Mouse (Mus musculus): ENCODE results near the gene Parp11. TPM values are rescaled to one million over a fixed set of nuclear protein-coding genes. Genes with fewer than 3 reads are reported as not detected.
A peak's percentile ranks its signal among the peaks of the same experiment; 100 is the strongest.

Parp11 gene
- polyA plus RNA-seq, 1 experiment from 2014 or later: 10.6 TPM

DNA sequence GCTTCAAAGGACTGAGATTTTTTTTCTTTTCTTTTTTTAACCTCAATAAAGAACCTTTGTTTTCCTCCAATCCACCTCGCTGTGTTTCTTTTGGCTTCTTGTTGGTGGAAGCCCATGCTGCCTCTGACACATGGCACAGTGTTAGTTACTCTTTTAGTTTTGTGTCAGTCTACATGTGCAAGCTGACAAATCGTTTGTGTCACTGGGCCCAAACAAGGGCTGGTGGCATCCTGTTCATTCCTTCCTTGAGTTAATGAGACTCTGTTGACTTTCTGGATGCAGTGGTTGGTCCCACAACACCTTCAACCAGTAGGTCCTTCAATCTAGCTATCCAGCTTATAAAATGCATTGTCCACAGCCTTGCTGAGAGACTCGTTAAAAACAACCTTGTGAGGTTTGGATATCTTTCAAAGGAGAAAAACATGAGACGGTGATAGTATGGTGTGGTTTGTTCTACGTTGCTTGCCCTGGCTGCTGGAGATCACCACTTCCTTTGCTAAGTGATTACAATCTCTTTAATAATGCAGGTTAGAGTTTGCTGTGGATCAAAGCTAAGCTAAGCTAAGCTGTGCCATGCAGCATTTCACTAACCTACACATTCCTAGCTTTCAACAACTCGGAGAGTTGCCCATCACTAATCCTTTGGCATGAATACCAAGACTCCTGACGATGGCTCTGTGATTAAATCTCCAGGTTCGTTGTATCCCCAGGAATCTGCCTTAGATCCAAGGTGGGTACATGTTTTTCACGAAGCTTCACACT lies 12.6 kb upstream of the Parp11 start:
- no peak overlapping the region for H3K4me3 ChIP-seq (ENCODE audit: low read depth, low read length)
- no peak overlapping the region for H3K27ac ChIP-seq (ENCODE audit: low read length)
- DNase-seq (ENCODE audit: low spot score) (no peak), ATAC-seq (no peak)
- TF ChIP-seq EP300 (IDR thresholded peaks at IDR 0.05) (no peak), CTCF (IDR thresholded peaks at IDR 0.05) (no peak)
- no peaks in the 10 kb centered on the region for H3K36me3 ChIP-seq (ENCODE audit: insufficient read depth, low read length)
- H3K9ac ChIP-seq (replicated peaks; ENCODE audit: low read depth): no peak overlapping the region
- H3K4me1 ChIP-seq (ENCODE audit: insufficient read depth, low read depth, low read length): no peaks in the 10 kb centered on the region
- H3K27me3 ChIP-seq (replicated peaks; ENCODE audit: insufficient read depth, low read length): no peaks in the 10 kb centered on the region
- WGBS: 74% methylated on average over 9 of the region's 9 CpGs
- no peaks in the 10 kb centered on the region for H3K9me3 ChIP-seq (ENCODE audit: low read length)
- no peak overlapping the region for H3K4me2 ChIP-seq (replicated peaks; ENCODE audit: low read depth, low read length)

DNA sequence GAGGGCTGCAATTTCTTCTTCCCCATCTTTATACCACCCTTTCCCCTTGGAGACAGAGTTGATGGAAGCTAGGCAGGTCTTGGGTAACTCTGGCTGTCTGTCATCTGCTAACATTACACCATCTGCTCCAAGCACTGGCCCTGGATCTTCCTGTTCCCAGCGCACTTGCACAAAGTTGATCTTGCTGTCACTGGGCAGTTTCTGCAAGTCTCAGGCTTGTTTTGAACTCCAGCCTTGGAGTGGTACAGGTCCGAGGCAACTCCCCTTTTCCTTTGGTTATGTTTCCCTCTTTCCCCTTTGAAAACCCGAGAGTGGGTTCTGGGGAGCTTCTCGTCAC lies 12.0 kb upstream of the Parp11 start:
- Histone ChIP-seq H3K9me3 (ENCODE audit: low read length) (no peaks in the 10 kb centered on the region), H3K27ac (ENCODE audit: low read length) (no peak overlapping the region), H3K4me1 (ENCODE audit: insufficient read depth, low read depth, low read length) (no peaks in the 10 kb centered on the region), H3K4me3 (ENCODE audit: low read depth, low read length) (no peak overlapping the region), H3K9ac (replicated peaks; ENCODE audit: low read depth) (no peak overlapping the region), H3K4me2 (replicated peaks; ENCODE audit: low read depth, low read length) (no peak overlapping the region), H3K27me3 (replicated peaks; ENCODE audit: insufficient read depth, low read length) (no peaks in the 10 kb centered on the region), H3K36me3 (ENCODE audit: insufficient read depth, low read length) (no peaks in the 10 kb centered on the region)
- DNase-seq (ENCODE audit: low spot score) (no peak), ATAC-seq (no peak)
- TF ChIP-seq EP300 (IDR thresholded peaks at IDR 0.05) (no peak), CTCF (IDR thresholded peaks at IDR 0.05) (no peak)
- WGBS: 83% methylated on average over 4 of the region's 4 CpGs

DNA sequence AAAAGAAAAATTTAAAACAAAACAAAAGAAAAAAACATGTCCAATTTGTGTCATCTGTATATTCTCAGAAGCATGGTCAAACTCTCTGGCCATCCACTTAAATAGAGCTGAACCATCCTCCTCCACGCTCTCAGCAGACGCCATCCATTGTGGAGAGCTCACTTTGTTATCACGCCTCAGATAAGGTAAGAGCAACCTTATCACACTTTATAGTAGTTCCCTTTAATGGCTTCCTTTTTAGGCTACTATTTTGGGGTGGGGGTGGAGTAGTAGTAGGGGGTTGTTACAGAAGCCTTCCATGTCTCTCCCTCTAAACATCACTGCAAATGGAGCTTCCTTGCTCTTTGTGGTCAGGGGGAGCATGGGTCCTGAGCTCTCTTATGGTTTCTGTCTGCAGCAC lies 7.6 kb upstream of the Parp11 start:
- DNase-seq (ENCODE audit: low spot score): no peak
- no peak overlapping the region for H3K4me2 ChIP-seq (replicated peaks; ENCODE audit: low read depth, low read length)
- ATAC-seq: no peak
- no peaks in the 10 kb centered on the region for H3K36me3 ChIP-seq (ENCODE audit: insufficient read depth, low read length)
- no peak for TF ChIP-seq EP300 (IDR thresholded peaks at IDR 0.05)
- TF ChIP-seq CTCF (IDR thresholded peaks at IDR 0.05): no peak
- no peaks in the 10 kb centered on the region; the same call in 1 of the 2 replicates for H3K27me3 ChIP-seq (replicated peaks; ENCODE audit: insufficient read depth, low read length)
- 50% methylated on average over 3 of the region's 3 CpGs for WGBS
- no peaks in the 10 kb centered on the region for H3K9me3 ChIP-seq (ENCODE audit: low read length)
- no peaks in the 10 kb centered on the region for H3K4me1 ChIP-seq (ENCODE audit: insufficient read depth, low read depth, low read length)
- no peak overlapping the region for H3K27ac ChIP-seq (ENCODE audit: low read length)
- H3K9ac ChIP-seq (replicated peaks; ENCODE audit: low read depth): no peak overlapping the region
- no peak overlapping the region for H3K4me3 ChIP-seq (ENCODE audit: low read depth, low read length)

DNA sequence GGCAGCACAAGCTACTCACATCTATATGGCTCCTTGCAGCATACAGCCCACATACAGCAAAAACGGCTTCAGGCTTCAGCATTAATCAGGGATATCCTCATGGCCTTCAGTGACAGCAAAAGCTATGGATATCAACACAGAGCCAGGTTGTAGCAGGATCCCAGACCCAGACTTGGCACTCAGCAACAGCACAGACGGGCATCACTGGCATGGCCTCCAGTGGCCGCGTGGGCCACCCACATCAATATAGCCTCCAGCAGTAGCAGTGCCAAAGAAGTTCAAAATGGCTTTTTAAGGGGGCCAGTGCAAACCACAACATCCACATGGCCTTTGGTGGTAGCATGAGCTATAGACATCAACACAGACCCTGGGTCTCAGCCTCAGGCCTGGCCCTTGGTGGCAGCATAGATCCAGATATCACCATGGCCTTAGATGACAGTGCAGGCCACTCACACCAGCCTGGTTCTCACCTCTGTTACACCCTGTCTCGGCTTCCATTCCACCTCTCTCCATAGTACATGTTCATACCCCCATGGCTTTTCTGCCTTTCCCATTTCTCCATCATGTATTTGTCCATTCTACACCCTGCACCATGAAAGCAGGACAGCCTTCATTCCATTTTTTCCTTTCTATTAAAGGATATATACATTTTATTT lies 7.0 kb upstream of the Parp11 start:
- Histone ChIP-seq H3K9ac (replicated peaks; ENCODE audit: low read depth) (no peak overlapping the region), H3K27ac (ENCODE audit: low read length) (no peak overlapping the region), H3K4me2 (replicated peaks; ENCODE audit: low read depth, low read length) (no peak overlapping the region), H3K27me3 (replicated peaks; ENCODE audit: insufficient read depth, low read length) (no peaks in the 10 kb centered on the region; the same call in 1 of the 2 replicates), H3K4me3 (ENCODE audit: low read depth, low read length) (no peak overlapping the region), H3K4me1 (ENCODE audit: insufficient read depth, low read depth, low read length) (no peaks in the 10 kb centered on the region), H3K36me3 (ENCODE audit: insufficient read depth, low read length) (no peaks in the 10 kb centered on the region), H3K9me3 (ENCODE audit: low read length) (no peaks in the 10 kb centered on the region)
- no peak for DNase-seq (ENCODE audit: low spot score)
- ATAC-seq: no peak
- no peak for TF ChIP-seq CTCF (IDR thresholded peaks at IDR 0.05)
- TF ChIP-seq EP300 (IDR thresholded peaks at IDR 0.05): no peak
- 81% methylated on average over 5 of the region's 5 CpGs for WGBS

DNA sequence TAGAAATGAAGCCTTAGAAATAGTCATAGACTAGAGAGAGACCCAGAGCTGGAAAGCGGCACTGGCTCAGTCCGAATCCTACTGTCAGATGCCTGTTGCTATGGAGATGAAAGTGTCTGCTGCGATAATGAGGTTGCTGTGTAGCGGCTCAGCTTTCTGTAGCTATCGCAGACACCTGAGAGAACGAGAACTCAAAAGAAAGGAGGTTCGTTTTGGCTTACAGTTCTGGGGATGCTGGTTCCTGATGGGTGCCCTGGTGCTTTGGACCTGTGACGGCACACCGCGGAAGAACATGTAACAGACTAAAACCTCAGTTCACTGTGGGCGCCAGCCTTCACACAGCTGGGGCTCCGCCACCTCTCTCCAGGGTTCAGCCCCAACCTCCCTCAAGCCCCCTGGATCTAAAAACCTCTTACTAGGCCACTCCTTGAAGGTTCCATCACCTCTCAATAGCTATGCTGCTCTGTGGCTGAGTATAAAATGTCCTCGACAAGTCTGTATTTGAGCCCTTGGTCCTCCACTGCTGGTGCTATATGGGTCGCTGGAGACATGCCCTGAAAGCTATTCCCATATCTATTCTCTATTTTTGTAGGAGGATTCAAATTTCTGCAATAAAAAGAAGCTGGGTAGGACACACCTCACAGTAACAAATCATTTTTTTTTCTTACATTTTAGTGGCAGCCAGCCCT lies 6.1 kb upstream of the Parp11 start:
- H3K4me2 ChIP-seq (replicated peaks; ENCODE audit: low read depth, low read length): no peak overlapping the region
- H3K9ac ChIP-seq (replicated peaks; ENCODE audit: low read depth): no peak overlapping the region
- no peaks in the 10 kb centered on the region for H3K36me3 ChIP-seq (ENCODE audit: insufficient read depth, low read length)
- H3K4me1 ChIP-seq (ENCODE audit: insufficient read depth, low read depth, low read length): no peaks in the 10 kb centered on the region
- H3K27me3 ChIP-seq (replicated peaks; ENCODE audit: insufficient read depth, low read length): no peaks in the 10 kb centered on the region; the same call in 1 of the 2 replicates
- no peak for TF ChIP-seq CTCF (IDR thresholded peaks at IDR 0.05)
- DNase-seq (ENCODE audit: low spot score): no peak
- no peak overlapping the region for H3K4me3 ChIP-seq (ENCODE audit: low read depth, low read length)
- no peak overlapping the region for H3K27ac ChIP-seq (ENCODE audit: low read length)
- ATAC-seq: no peak
- WGBS: 48% methylated on average over 14 of the region's 14 CpGs
- H3K9me3 ChIP-seq (ENCODE audit: low read length): no peaks in the 10 kb centered on the region

DNA sequence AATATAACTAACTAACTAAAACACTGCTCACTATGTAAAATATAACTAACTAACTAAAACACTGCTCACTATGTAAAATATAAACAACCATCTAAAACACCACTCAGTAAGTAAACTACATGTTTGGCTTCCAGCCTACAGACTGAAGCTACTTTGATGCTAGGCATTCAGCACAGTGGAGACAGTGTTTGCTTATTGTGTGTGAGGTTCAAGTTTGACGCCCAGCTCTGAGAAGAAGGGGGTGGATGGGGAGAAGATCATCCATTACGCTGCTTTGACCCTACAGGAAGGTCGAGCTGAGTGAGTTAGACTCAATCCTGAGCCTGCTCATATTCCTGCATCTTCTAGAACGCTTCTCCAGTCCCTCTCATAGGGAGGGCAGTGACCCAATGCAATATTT lies 4.1 kb upstream of the Parp11 start:
- H3K27ac ChIP-seq (ENCODE audit: low read length): no peak overlapping the region
- no peaks in the 10 kb centered on the region for H3K36me3 ChIP-seq (ENCODE audit: insufficient read depth, low read length)
- 18% methylated on average over 4 of the region's 4 CpGs for WGBS
- no peak for ATAC-seq
- TF ChIP-seq EP300 (IDR thresholded peaks at IDR 0.05) (no peak), CTCF (IDR thresholded peaks at IDR 0.05) (no peak)
- no peak overlapping the region for H3K4me3 ChIP-seq (ENCODE audit: low read depth, low read length)
- H3K4me2 ChIP-seq (replicated peaks; ENCODE audit: low read depth, low read length): no peak overlapping the region
- peak; percentile 15 for DNase-seq (ENCODE audit: low spot score)
- H3K4me1 ChIP-seq (ENCODE audit: insufficient read depth, low read depth, low read length): 0 out of 2 replicates have a peak, but pooled peaks cover 3% of the 10 kb centered on the region
- H3K27me3 ChIP-seq (replicated peaks; ENCODE audit: insufficient read depth, low read length): no peaks in the 10 kb centered on the region; the same call in 1 of the 2 replicates
- H3K9me3 ChIP-seq (ENCODE audit: low read length): no peaks in the 10 kb centered on the region
- H3K9ac ChIP-seq (replicated peaks; ENCODE audit: low read depth): no peak overlapping the region

Measured in lung, postnatal 0 days (tissue).